ENCODE assay signal across 34 mouse cellular contexts in the genomic region with DNA sequence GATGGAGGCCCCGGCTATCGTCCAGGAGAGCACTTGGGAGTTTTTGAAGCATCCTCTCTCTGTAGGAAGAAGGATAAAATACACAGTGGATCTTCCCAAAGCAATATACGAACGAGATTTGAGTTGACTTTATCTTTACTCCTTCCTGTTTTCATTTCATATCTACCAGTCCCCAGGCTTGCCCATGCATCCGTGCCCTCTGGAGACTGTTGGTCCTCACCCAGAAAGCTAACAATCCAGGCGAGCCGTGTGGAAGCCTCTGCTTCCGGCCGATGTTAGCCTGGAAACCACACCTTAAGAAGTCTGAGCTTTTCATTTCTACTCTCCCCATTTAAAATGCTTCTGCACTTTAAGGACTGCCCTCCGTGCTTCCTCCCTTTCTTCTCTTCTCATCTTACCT. TPM values are rescaled to one million over a fixed set of nuclear protein-coding genes. Genes with fewer than 3 reads are reported as not detected.
DNase-seq lines count a peak whose midpoint lies in the region; ATAC-seq and TF ChIP-seq lines count a peak whose summit lies in the region.
"Had no signal": no experiment of that assay in that cellular context is flagged by ENCODE, and none has a peak within 500 bp of the region (broad histone marks: within the 10 kb centered on the region; RNA-seq: fewer than 3 reads in every experiment).

No protein-coding gene starts in this region.

- DNase-seq in heart, adult 11 months, result no peak
- DNase-seq in cerebellum, adult 2 months, result no peak
- no peak for DNase-seq in frontal cortex, postnatal 14 days (ENCODE audit: low spot score in 2 of 2)
- no peak for DNase-seq in adrenal gland, adult (ENCODE audit: inconsistent age in 2 of 2, low spot score in 1 of 2)
- DNase-seq: adrenal gland, postnatal 36 days; cerebellum, adult 11-12 months; cerebellum, postnatal 25 days; embryo, embryonic 11 days; gastrocnemius, postnatal 36 days; kidney, adult 11 months; kidney, postnatal 4 days; lung, adult 2 months; thymus, adult 2 months; thymus, postnatal 4 days had no signal

- H3K4me1 ChIP-seq in heart, embryonic 16.5 days (ENCODE audit: control insufficient read depth, insufficient read depth, low read length), result no peaks in the 10 kb centered on the region
- H3K4me1 ChIP-seq in bone marrow, adult 2 months (ENCODE audit: control insufficient read depth, insufficient read depth, low read length), result peaks cover 3% of the 10 kb centered on the region; the same call in 1 of the 2 replicates
- H3K4me1 ChIP-seq in liver, embryonic 15.5 days (replicated peaks), result peaks cover 31% of the 10 kb centered on the region
- no peaks in the 10 kb centered on the region for H3K4me1 ChIP-seq in cerebellum, adult 2 months (ENCODE audit: control insufficient read depth, insufficient read depth, low read length)
- H3K4me1 ChIP-seq: forebrain, embryonic 10.5 days; hindbrain, embryonic 10.5 days; limb, embryonic 13.5 days had no signal

- H3K9ac ChIP-seq in heart, embryonic 16.5 days (ENCODE audit: low read length), result no peak overlapping the region
- no peak overlapping the region for H3K9ac ChIP-seq in liver, embryonic 15.5 days
- H3K9ac ChIP-seq: limb, embryonic 13.5 days had no signal

- H3K4me3 ChIP-seq in heart, embryonic 16.5 days (ENCODE audit: low read length), result no peak overlapping the region
- peak overlapping the region; percentile 57 for H3K4me3 ChIP-seq in bone marrow, adult 2 months (replicated peaks; ENCODE audit: control insufficient read depth, low read depth, low read length)
- H3K4me3 ChIP-seq in liver, embryonic 15.5 days (replicated peaks), result no peak overlapping the region
- no peak overlapping the region for H3K4me3 ChIP-seq in cerebellum, adult 2 months (replicated peaks; ENCODE audit: insufficient read depth, low read depth, low read length)
- H3K4me3 ChIP-seq: forebrain, embryonic 10.5 days; hindbrain, embryonic 10.5 days; limb, embryonic 13.5 days had no signal

- H3K9me3 ChIP-seq in heart, embryonic 16.5 days (replicated peaks; ENCODE audit: control insufficient read depth, low read length), result 0 out of 2 replicates have a peak, but pooled peaks cover 6% of the 10 kb centered on the region
- H3K9me3 ChIP-seq in liver, embryonic 15.5 days (replicated peaks), result no peaks in the 10 kb centered on the region
- H3K9me3 ChIP-seq: forebrain, embryonic 10.5 days; hindbrain, embryonic 10.5 days had no signal

- 0 out of 2 replicates have a peak, but pooled peaks have one; percentile 6 for ATAC-seq in heart, embryonic 16.5 days (replicated peaks; ENCODE audit: extremely low read depth, insufficient read depth, low FRiP score)
- ATAC-seq in liver, embryonic 15.5 days (ENCODE audit: insufficient read depth), result no peak
- peak; percentile 65 for ATAC-seq in megakaryocyte progenitor cell, adult 5-6 weeks (replicated peaks; ENCODE audit: poor library complexity)
- ATAC-seq: CD4-positive, CD25-positive, alpha-beta regulatory T cell, adult 4 months; forebrain, embryonic 16.5 days; hindbrain, embryonic 16.5 days had no signal

- no peak overlapping the region for H3K4me2 ChIP-seq in heart, embryonic 16.5 days (ENCODE audit: low read depth, low read length)
- H3K4me2 ChIP-seq in liver, embryonic 15.5 days, result peak overlapping the region; percentile 25; the same call in 1 of the 2 replicates
- H3K4me2 ChIP-seq: limb, embryonic 13.5 days; midbrain, embryonic 11.5 days had no signal

- no peaks in the 10 kb centered on the region for H3K27me3 ChIP-seq in heart, embryonic 16.5 days (ENCODE audit: control insufficient read depth, insufficient read depth, low read length)
- no peaks in the 10 kb centered on the region for H3K27me3 ChIP-seq in liver, embryonic 15.5 days
- H3K27me3 ChIP-seq in cerebellum, adult 2 months (ENCODE audit: control insufficient read depth, insufficient read depth, low read length), result no peaks in the 10 kb centered on the region
- H3K27me3 ChIP-seq: limb, embryonic 13.5 days had no signal

- H3K36me3 ChIP-seq in heart, embryonic 16.5 days (ENCODE audit: control insufficient read depth, insufficient read depth), result no peaks in the 10 kb centered on the region
- no peaks in the 10 kb centered on the region for H3K36me3 ChIP-seq in liver, embryonic 15.5 days (replicated peaks)
- H3K36me3 ChIP-seq: forebrain, embryonic 10.5 days; hindbrain, embryonic 10.5 days; limb, embryonic 13.5 days had no signal

- 63% methylated on average over 10 of the region's 10 CpGs for WGBS in heart, embryonic 16.5 days
- 13% methylated on average over 10 of the region's 10 CpGs for WGBS in bone marrow, adult 2 months
- WGBS in liver, embryonic 15.5 days (ENCODE audit: insufficient replicate concordance), result 21% methylated on average over 10 of the region's 10 CpGs
- WGBS in cerebellum, adult 2 months, result 77% methylated on average over 10 of the region's 10 CpGs

- no peak overlapping the region for H3K27ac ChIP-seq in heart, embryonic 16.5 days (ENCODE audit: low read length)
- H3K27ac ChIP-seq in bone marrow, adult 2 months (ENCODE audit: control insufficient read depth, insufficient read depth, low read depth, low read length, poor library complexity), result peak overlapping the region; percentile 81; the same call in 1 of the 2 replicates
- peak overlapping the region; percentile 42; the same call in 1 of the 2 replicates for H3K27ac ChIP-seq in liver, embryonic 15.5 days (replicated peaks)
- H3K27ac ChIP-seq in cerebellum, adult 2 months (ENCODE audit: insufficient read depth, low read length), result no peak overlapping the region
- H3K27ac ChIP-seq: forebrain, embryonic 10.5 days; hindbrain, embryonic 10.5 days; limb, embryonic 13.5 days had no signal

- TF ChIP-seq CTCF in bone marrow, adult 2 months (IDR thresholded peaks at IDR 0.05; ENCODE audit: control insufficient read depth, insufficient read depth, low read length), result no peak
- no peak for TF ChIP-seq CTCF in cerebellum, adult 2 months (IDR thresholded peaks at IDR 0.05; ENCODE audit: borderline replicate concordance, insufficient read depth, low read depth, low read length)

- no peak for TF ChIP-seq POLR2A in bone marrow, adult 2 months (IDR thresholded peaks at IDR 0.05; ENCODE audit: borderline replicate concordance, control insufficient read depth, low read depth, low read length)
- TF ChIP-seq POLR2A in cerebellum, adult 2 months (IDR thresholded peaks at IDR 0.05; ENCODE audit: borderline replicate concordance, insufficient read depth, low read length), result no peak

RNA-seq across cellular contexts. Expression of gene Clec4e, which starts 0.7 kb away (rescaled TPM):
- polyA plus RNA-seq in heart, embryonic 16.5 days (2015; fragmentation: Nextera tagmentation; extraction: Ambion mirVana), result 0.10 and 0.18 TPM in 2 replicates
- 3.2 and 12.4 TPM in 2 replicates for polyA plus RNA-seq in bone marrow, adult 2 months (2011; ENCODE audit: insufficient read depth, insufficient read length, low replicate concordance, missing spikeins)
- 1.1 and 1.2 TPM in 2 replicates for polyA plus RNA-seq in liver, embryonic 15.5 days (2015; fragmentation: Nextera tagmentation; extraction: Ambion mirVana)
- 17.8 and 19.3 TPM in 2 replicates for total RNA-seq in megakaryocyte progenitor cell, adult 5-6 weeks (2015)
- total RNA-seq in megakaryocyte progenitor cell, adult 5-6 weeks (2017), result 17.2 and 19.6 TPM in 2 replicates
- polyA plus RNA-seq in cerebellum, adult 2 months (2012; rRNA removed), result not detected in 2 replicates
- total RNA-seq: ES-E14; gastrocnemius, postnatal 36 days; left cerebral cortex, postnatal 14 days had no signal
- polyA plus RNA-seq: forebrain, embryonic 10.5 days; forebrain, embryonic 16.5 days; hindbrain, embryonic 10.5 days; hindbrain, embryonic 16.5 days; limb, embryonic 13.5 days; midbrain, embryonic 11.5 days; small intestine, adult 2 months had no signal

RNA-seq across cellular contexts. Expression of gene Vmn2r19, which starts 19.2 kb away (rescaled TPM):
- polyA plus RNA-seq in heart, embryonic 16.5 days (2015; fragmentation: Nextera tagmentation; extraction: Ambion mirVana), result not detected in 2 replicates
- polyA plus RNA-seq in bone marrow, adult 2 months (2011; ENCODE audit: insufficient read depth, insufficient read length, low replicate concordance, missing spikeins), result not detected in 2 replicates
- not detected in 2 replicates for polyA plus RNA-seq in liver, embryonic 15.5 days (2015; fragmentation: Nextera tagmentation; extraction: Ambion mirVana)
- not detected in 2 replicates for total RNA-seq in megakaryocyte progenitor cell, adult 5-6 weeks (2015)
- not detected in 2 replicates for total RNA-seq in megakaryocyte progenitor cell, adult 5-6 weeks (2017)
- not detected in 2 replicates for polyA plus RNA-seq in cerebellum, adult 2 months (2012; rRNA removed)
- total RNA-seq: adrenal gland, adult 18-20 months; adrenal gland, postnatal 36 days; ES-E14; gastrocnemius, postnatal 36 days; left cerebral cortex, postnatal 14 days; neutrophil, adult 5-6 weeks had no signal
- polyA plus RNA-seq: CD4-positive, CD25-positive, alpha-beta regulatory T cell, adult 4 months; embryonic facial prominence, embryonic 14.5 days; forebrain, embryonic 10.5 days; forebrain, embryonic 16.5 days; heart, postnatal 0 days; hindbrain, embryonic 10.5 days; hindbrain, embryonic 16.5 days; kidney, embryonic 16.5 days; limb, embryonic 13.5 days; lung, adult 2 months; midbrain, embryonic 11.5 days; small intestine, adult 2 months; stomach, embryonic 16.5 days; thymus, adult 2 months had no signal

RNA-seq across cellular contexts. Expression of gene Clec4d, which starts 27.0 kb away (rescaled TPM):
- 0.11 and 0.44 TPM in 2 replicates for polyA plus RNA-seq in heart, embryonic 16.5 days (2015; fragmentation: Nextera tagmentation; extraction: Ambion mirVana)
- polyA plus RNA-seq in bone marrow, adult 2 months (2011; ENCODE audit: insufficient read depth, insufficient read length, low replicate concordance, missing spikeins), result 15.0 and 51.2 TPM in 2 replicates
- 0.58 and 0.64 TPM in 2 replicates for polyA plus RNA-seq in liver, embryonic 15.5 days (2015; fragmentation: Nextera tagmentation; extraction: Ambion mirVana)
- 10.5 and 11.3 TPM in 2 replicates for total RNA-seq in megakaryocyte progenitor cell, adult 5-6 weeks (2015)
- total RNA-seq in megakaryocyte progenitor cell, adult 5-6 weeks (2017), result 4.1 and 15.2 TPM in 2 replicates
- polyA plus RNA-seq in cerebellum, adult 2 months (2012; rRNA removed), result 0.08 TPM in 1 of 2 replicates, not detected in the other
- total RNA-seq: ES-E14; gastrocnemius, postnatal 36 days; left cerebral cortex, postnatal 14 days had no signal
- polyA plus RNA-seq: CD4-positive, CD25-positive, alpha-beta regulatory T cell, adult 4 months; forebrain, embryonic 10.5 days; forebrain, embryonic 16.5 days; hindbrain, embryonic 10.5 days; hindbrain, embryonic 16.5 days; kidney, embryonic 16.5 days; midbrain, embryonic 11.5 days; small intestine, adult 2 months had no signal

RNA-seq across cellular contexts. Expression of gene Clec4n, which starts 59.3 kb away (rescaled TPM):
- 2.8 and 3.7 TPM in 2 replicates for polyA plus RNA-seq in heart, embryonic 16.5 days (2015; fragmentation: Nextera tagmentation; extraction: Ambion mirVana)
- 4.5 TPM in 1 of 2 replicates, not detected in the other for polyA plus RNA-seq in bone marrow, adult 2 months (2011; ENCODE audit: insufficient read depth, insufficient read length, low replicate concordance, missing spikeins)
- polyA plus RNA-seq in liver, embryonic 15.5 days (2015; fragmentation: Nextera tagmentation; extraction: Ambion mirVana), result 19.4 and 19.7 TPM in 2 replicates
- total RNA-seq in megakaryocyte progenitor cell, adult 5-6 weeks (2015), result 0.81 TPM in 1 of 2 replicates, not detected in the other
- 0.54 and 1.2 TPM in 2 replicates for total RNA-seq in megakaryocyte progenitor cell, adult 5-6 weeks (2017)
- 0.10 TPM in 2 replicates for polyA plus RNA-seq in cerebellum, adult 2 months (2012; rRNA removed)
- total RNA-seq: ES-E14; gastrocnemius, postnatal 36 days; left cerebral cortex, postnatal 14 days had no signal

Comparison
In these comparisons a context has a peak if more than half of its experiments do, and no peak if none do; other contexts are left out.
1. H3K27ac ChIP-seq: peak in bone marrow, adult 2 months (single experiment) and liver, embryonic 15.5 days (single experiment); none in heart, embryonic 16.5 days (single experiment) and cerebellum, adult 2 months (single experiment).